Mouse (Mus musculus) brown adipose tissue, adult 24 weeks (tissue): ENCODE results near the gene Arid5b. TPM values are rescaled to one million over a fixed set of nuclear protein-coding genes. Genes with fewer than 3 reads are reported as not detected.

Experiments
- H3K27ac ChIP-seq: fragments of 200-500 bp; replicated peaks from 2 replicates; pipeline ENCODE4 v1.5.1; 2012; ENCODE audit warnings: low read depth, mild to moderate bottlenecking, low read length
- H3K4me1 ChIP-seq: fragments of 200-500 bp; 2 replicates; pipeline ENCODE4 v1.6.1; 2012; ENCODE audit warnings: low read length, mixed read lengths; ENCODE audit not compliant: control insufficient read depth, insufficient read depth, insufficient read length
- H3K4me3 ChIP-seq: fragments of 200-500 bp; 2 replicates; pipeline ENCODE4 v1.5.1; 2012; ENCODE audit warnings: low read depth, mild to moderate bottlenecking, low read length, moderate library complexity; ENCODE audit not compliant: insufficient read depth
- polyA plus RNA-seq: library from polyadenylated mRNA; stranded (reverse); fragments of >200 nt; gene quantifications from 2 replicates; pipeline ENCODE4 v1.2.4, GENCODE M21; 2012; ENCODE audit not compliant: missing spikeins, insufficient read depth, insufficient read length

Arid5b gene
- polyA plus RNA-seq, 1 experiment, result 5.0 TPM

GRCm38 (mm10) chr10:68127104-68127503 is 151.4 kb downstream of the Arid5b start:
- peaks cover 23% of the 10 kb centered on the region for H3K4me1 ChIP-seq
- H3K4me3 ChIP-seq, result no peak overlapping the region

GRCm38 (mm10) chr10:68126551-68126950 is 152.0 kb downstream of the Arid5b start:
- H3K4me3 ChIP-seq, result no peak overlapping the region
- peaks cover 26% of the 10 kb centered on the region for H3K4me1 ChIP-seq
- H3K27ac ChIP-seq, result peak overlapping the region; percentile 94

More at GRCm38 (mm10) chr10:68127104-68127503, 151.4 kb downstream of the Arid5b start:
- H3K27ac ChIP-seq, result peak overlapping the region; percentile 86

GRCm38 (mm10) chr10:68125919-68126550 is 152.5 kb downstream of the Arid5b start:
- Histone ChIP-seq H3K27ac (peak overlapping the region; percentile 94), H3K4me1 (peaks cover 28% of the 10 kb centered on the region), H3K4me3 (no peak overlapping the region)

GRCm38 (mm10) chr10:68124985-68125384 is 153.6 kb downstream of the Arid5b start:
- Histone ChIP-seq H3K4me1 (peaks cover 31% of the 10 kb centered on the region), H3K27ac (no peak overlapping the region; the same call in 1 of the 2 replicates), H3K4me3 (no peak overlapping the region)

GRCm38 (mm10) chr10:68123446-68123845 is 155.1 kb downstream of the Arid5b start:
- no peak overlapping the region for H3K4me3 ChIP-seq
- peaks cover 29% of the 10 kb centered on the region for H3K4me1 ChIP-seq
- H3K27ac ChIP-seq, result no peak overlapping the region

GRCm38 (mm10) chr10:68121960-68122359 is 156.6 kb downstream of the Arid5b start:
- H3K27ac ChIP-seq, result peak overlapping the region; percentile 57

GRCm38 (mm10) chr10:68121251-68121650 is 157.3 kb downstream of the Arid5b start:
- H3K4me1 ChIP-seq, result peaks cover 18% of the 10 kb centered on the region; the same call in 1 of the 2 replicates
- 0 out of 2 replicates have a peak overlapping the region, but pooled peaks have one; percentile 23 for H3K27ac ChIP-seq

More at GRCm38 (mm10) chr10:68121960-68122359, 156.6 kb downstream of the Arid5b start:
- H3K4me3 ChIP-seq, result no peak overlapping the region
- H3K4me1 ChIP-seq, result peaks cover 21% of the 10 kb centered on the region; the same call in 1 of the 2 replicates

GRCm38 (mm10) chr10:68120011-68120410 is 158.5 kb downstream of the Arid5b start:
- H3K27ac ChIP-seq, result peak overlapping the region; percentile 15; the same call in 1 of the 2 replicates

More at GRCm38 (mm10) chr10:68121251-68121650, 157.3 kb downstream of the Arid5b start:
- no peak overlapping the region for H3K4me3 ChIP-seq

GRCm38 (mm10) chr10:68119285-68119684 is 159.3 kb downstream of the Arid5b start:
- peak overlapping the region; percentile 64; the same call in 1 of the 2 replicates for H3K27ac ChIP-seq
- H3K4me3 ChIP-seq, result no peak overlapping the region
- peaks cover 22% of the 10 kb centered on the region; the same call in 1 of the 2 replicates for H3K4me1 ChIP-seq

More at GRCm38 (mm10) chr10:68120011-68120410, 158.5 kb downstream of the Arid5b start:
- H3K4me3 ChIP-seq, result no peak overlapping the region
- H3K4me1 ChIP-seq, result peaks cover 20% of the 10 kb centered on the region; the same call in 1 of the 2 replicates

GRCm38 (mm10) chr10:68114955-68115354 is 163.6 kb downstream of the Arid5b start:
- Histone ChIP-seq H3K4me3 (no peak overlapping the region), H3K4me1 (peaks cover 24% of the 10 kb centered on the region), H3K27ac (no peak overlapping the region)

- Histone ChIP-seq H3K4me1 (peaks cover 19% of the 10 kb centered on the region), H3K4me3 (no peak overlapping the region), H3K27ac (no peak overlapping the region)
Measured at GRCm38 (mm10) chr10:68113645-68114044, 164.9 kb downstream of the Arid5b start.

- Histone ChIP-seq H3K27ac (no peak overlapping the region), H3K4me1 (peaks cover 20% of the 10 kb centered on the region), H3K4me3 (no peak overlapping the region)
Measured at GRCm38 (mm10) chr10:68112983-68113382, 165.6 kb downstream of the Arid5b start.

GRCm38 (mm10) chr10:68110607-68111006 is 167.9 kb downstream of the Arid5b start:
- Histone ChIP-seq H3K4me3 (no peak overlapping the region), H3K27ac (0 out of 2 replicates have a peak overlapping the region, but pooled peaks have one; percentile 13)

GRCm38 (mm10) chr10:68110182-68110581 is 168.4 kb downstream of the Arid5b start:
- Histone ChIP-seq H3K4me1 (peaks cover 30% of the 10 kb centered on the region), H3K4me3 (no peak overlapping the region), H3K27ac (0 out of 2 replicates have a peak overlapping the region, but pooled peaks have one; percentile 49)

More at GRCm38 (mm10) chr10:68110607-68111006, 167.9 kb downstream of the Arid5b start:
- peaks cover 32% of the 10 kb centered on the region for H3K4me1 ChIP-seq

- no peak overlapping the region for H3K27ac ChIP-seq
- H3K4me1 ChIP-seq, result peaks cover 28% of the 10 kb centered on the region
- no peak overlapping the region for H3K4me3 ChIP-seq
Measured at GRCm38 (mm10) chr10:68109651-68110050, 168.9 kb downstream of the Arid5b start.

- Histone ChIP-seq H3K27ac (peak overlapping the region; percentile 56), H3K4me3 (no peak overlapping the region), H3K4me1 (peaks cover 33% of the 10 kb centered on the region)
Measured at GRCm38 (mm10) chr10:68107716-68108115, 170.8 kb downstream of the Arid5b start.
